In the genomic region with DNA sequence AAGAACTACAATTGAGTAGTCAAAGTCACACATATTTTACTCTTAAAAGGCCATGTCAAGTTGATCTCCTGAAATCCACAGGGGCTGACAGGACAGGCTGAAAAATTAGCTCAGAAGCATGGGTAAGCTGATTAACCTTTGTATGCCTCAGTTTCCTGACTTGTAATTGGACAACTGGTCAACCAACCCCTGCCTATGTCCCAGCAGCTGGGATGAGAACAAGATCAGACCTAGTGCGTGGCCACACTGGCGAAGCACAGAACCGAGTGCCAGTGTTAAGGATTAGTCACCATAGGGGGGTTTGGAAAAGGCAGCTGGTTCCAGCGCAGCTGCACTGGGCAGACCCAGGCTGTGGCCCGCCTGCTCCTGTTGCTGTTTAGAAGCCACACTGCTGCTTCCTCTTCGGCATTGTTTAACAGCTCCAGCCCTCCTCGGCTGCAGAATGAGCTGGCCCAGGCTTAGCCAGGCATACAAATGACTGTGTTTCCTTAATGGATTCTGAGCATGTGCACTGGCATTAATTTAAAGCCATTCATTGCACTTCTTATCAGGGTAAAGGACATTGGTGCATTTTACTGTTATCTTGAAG, we compare ENCODE assay signal across 8 mouse cellular contexts.
DNase-seq lines count a peak whose midpoint lies in the region; ATAC-seq and TF ChIP-seq lines count a peak whose summit lies in the region.

No protein-coding gene starts in this region.

- no peak overlapping the region for H3K27ac ChIP-seq in liver, postnatal 0 days (ENCODE audit: low read depth)

- WGBS in liver, postnatal 0 days (ENCODE audit: insufficient replicate concordance): 33% methylated on average over 7 of the region's 7 CpGs

- peak; percentile 4 for DNase-seq in liver
- no peak for DNase-seq in liver, postnatal 0 days
- peak; percentile 20 for DNase-seq in gastrocnemius, postnatal 10 days
- DNase-seq in kidney, adult 9 months: peak; percentile 39
- peak; percentile 50 for DNase-seq in lung, postnatal 10 days
- DNase-seq in thymus, postnatal 14 days: no peak

- H3K4me1 ChIP-seq in liver, postnatal 0 days (ENCODE audit: insufficient read depth): no peaks in the 10 kb centered on the region

- H3K27me3 ChIP-seq in liver, postnatal 0 days (ENCODE audit: insufficient read depth, low read length): no peaks in the 10 kb centered on the region

- TF ChIP-seq EP300 in liver, postnatal 0 days (IDR thresholded peaks at IDR 0.05; ENCODE audit: low read depth): no peak

- no peak for ATAC-seq in liver, postnatal 0 days
- ATAC-seq in CD4-positive, CD25-positive, alpha-beta regulatory T cell, adult 4 months: no peak
- ATAC-seq in inflammation-experienced regulatory T-cells, adult 6 months: no peak

- H3K9me3 ChIP-seq in liver, postnatal 0 days (ENCODE audit: low read length): no peaks in the 10 kb centered on the region

- H3K36me3 ChIP-seq in liver, postnatal 0 days (replicated peaks; ENCODE audit: insufficient read depth, low read length): no peaks in the 10 kb centered on the region

- H3K9ac ChIP-seq in liver, postnatal 0 days (replicated peaks): no peak overlapping the region

- no peak overlapping the region for H3K4me3 ChIP-seq in liver, postnatal 0 days (ENCODE audit: low read depth, low read length)

- no peak overlapping the region for H3K4me2 ChIP-seq in liver, postnatal 0 days (ENCODE audit: low read depth, low read length)

- no peak for TF ChIP-seq CTCF in liver, postnatal 0 days (IDR thresholded peaks at IDR 0.05; ENCODE audit: low read depth)

Comparison
In these comparisons a context has a peak if more than half of its experiments do, and no peak if none do; other contexts are left out.
1. DNase-seq: peak in liver (single experiment), gastrocnemius, postnatal 10 days (single experiment), kidney, adult 9 months (single experiment) and lung, postnatal 10 days (single experiment); none in liver, postnatal 0 days (single experiment) and thymus, postnatal 14 days (single experiment).